Mouse (Mus musculus): ENCODE measurements at regions not wholly inside any gene's neighbourhood (a gene's known extent, or its start where the extent isn't known, plus 50 kb on each side); places are given as distances from the start of the nearest gene placed in this dataset.

DNA sequence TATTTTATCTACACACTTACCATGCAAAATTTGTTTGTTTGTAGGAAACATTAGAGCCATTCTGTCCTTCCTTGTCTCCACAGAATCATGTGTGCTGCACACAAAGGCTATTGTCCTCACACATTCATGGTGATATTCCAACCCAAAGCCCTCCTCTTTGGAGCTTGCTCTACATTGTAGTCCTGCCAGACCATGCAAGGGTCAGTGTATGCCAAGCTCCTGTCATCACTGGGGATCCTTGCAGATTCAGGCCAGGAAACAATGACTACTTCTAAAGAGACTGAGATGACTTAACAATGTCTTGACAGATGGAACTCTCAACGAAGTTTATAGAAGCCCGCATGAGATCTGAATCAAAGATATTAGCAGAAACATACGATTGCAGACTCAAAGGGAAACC, 137.4 kb upstream of the Thrb start:
- TF ChIP-seq POLR2A (IDR thresholded peaks at IDR 0.05; ENCODE audit: extremely low read depth, insufficient read depth, low read length), result no peak
- TF ChIP-seq CTCF (IDR thresholded peaks at IDR 0.05; ENCODE audit: extremely low read depth, insufficient read depth, low read length), result no peak

Measured in cortical plate, adult 2 months (tissue).